Mouse (Mus musculus): ENCODE data around the gene Klf8. TPM values are rescaled to one million over a fixed set of nuclear protein-coding genes. Genes with fewer than 3 reads are reported as not detected.
A peak's percentile ranks its signal among the peaks of the same experiment; 100 is the strongest.
"Not testable (repeated sequence)": the region's sequence is repeated elsewhere in the genome, so short reads cannot be mapped to it uniquely, and the experiment has no call there.

Klf8 gene
- polyA plus RNA-seq, 1 experiment from 2014 or later = 0.99 TPM

DNA sequence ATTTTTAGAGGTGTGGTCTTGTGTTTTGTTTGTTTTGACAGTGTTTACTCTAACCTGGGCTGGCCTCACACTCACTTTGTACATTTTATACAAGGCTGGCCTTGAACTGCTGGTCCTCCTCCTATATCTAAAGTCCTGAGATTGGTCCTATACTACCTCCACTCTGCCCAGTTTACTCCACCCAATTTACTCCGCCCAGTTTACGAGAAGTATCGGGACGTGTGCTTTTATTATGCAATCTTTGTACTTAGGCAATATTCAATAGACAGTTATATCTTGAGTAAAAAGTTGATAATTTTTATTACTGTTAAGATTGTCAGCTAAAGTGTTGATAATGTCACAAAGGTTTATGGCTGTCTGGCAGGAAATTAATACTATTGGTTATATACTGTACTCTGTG lies 74.1 kb downstream of the Klf8 start:
- H3K4me3 ChIP-seq (ENCODE audit: low read depth, low read length) = no peak overlapping the region
- ATAC-seq (replicated peaks; ENCODE audit: low FRiP score, low TSS enrichment, low read depth) (no peak), DNase-seq (ENCODE audit: low spot score) (no peak)
- no peaks in the 10 kb centered on the region for H3K36me3 ChIP-seq (ENCODE audit: control insufficient read depth, insufficient read depth, low read length)
- H3K9ac ChIP-seq (ENCODE audit: low read length) = no peak overlapping the region
- no peaks in the 10 kb centered on the region for H3K27me3 ChIP-seq (replicated peaks; ENCODE audit: control insufficient read depth, insufficient read depth, low read length)
- no peaks in the 10 kb centered on the region for H3K4me1 ChIP-seq (replicated peaks; ENCODE audit: control insufficient read depth, insufficient read depth, low read length)
- no peak overlapping the region for H3K27ac ChIP-seq (ENCODE audit: low read depth)
- 89% methylated on average over 4 of the region's 4 CpGs for WGBS
- H3K4me2 ChIP-seq (ENCODE audit: low read length) = no peak overlapping the region
- no peaks in the 10 kb centered on the region for H3K9me3 ChIP-seq (ENCODE audit: control insufficient read depth, low read length)

DNA sequence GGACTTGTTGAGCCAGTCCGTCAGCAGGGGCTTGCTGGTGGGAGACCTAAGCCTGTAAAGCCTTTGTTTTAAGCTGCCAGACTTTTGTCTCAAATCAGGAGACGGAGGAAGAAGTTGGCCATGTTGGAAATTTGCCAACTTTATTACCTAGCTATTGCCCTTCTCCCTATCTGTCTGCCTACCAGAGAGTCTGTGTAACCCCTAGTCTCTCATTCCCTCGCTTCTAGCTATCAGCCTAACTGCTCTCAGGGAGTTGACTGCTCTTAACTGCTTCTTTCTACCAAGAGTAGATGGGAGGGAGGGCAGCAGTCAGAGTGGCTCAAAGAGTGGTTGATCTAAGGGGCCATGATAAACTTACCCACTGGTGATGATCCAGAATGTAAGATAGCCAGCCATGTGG lies 85.8 kb downstream of the Klf8 start:
- Histone ChIP-seq H3K4me2 (ENCODE audit: low read length) (no peak overlapping the region), H3K4me3 (ENCODE audit: low read depth, low read length) (no peak overlapping the region), H3K36me3 (ENCODE audit: control insufficient read depth, insufficient read depth, low read length) (no peaks in the 10 kb centered on the region), H3K27ac (ENCODE audit: low read depth) (no peak overlapping the region), H3K9me3 (ENCODE audit: control insufficient read depth, low read length) (no peaks in the 10 kb centered on the region), H3K27me3 (replicated peaks; ENCODE audit: control insufficient read depth, insufficient read depth, low read length) (no peaks in the 10 kb centered on the region), H3K4me1 (replicated peaks; ENCODE audit: control insufficient read depth, insufficient read depth, low read length) (no peaks in the 10 kb centered on the region), H3K9ac (ENCODE audit: low read length) (no peak overlapping the region)
- DNase-seq (ENCODE audit: low spot score) (no peak), ATAC-seq (replicated peaks; ENCODE audit: low FRiP score, low TSS enrichment, low read depth) (no peak)
- 63% methylated on average over 3 of the region's 3 CpGs for WGBS

GRCm38 (mm10) chrX:153334140-153334539 lies 96.9 kb downstream of the Klf8 start:
- ATAC-seq (replicated peaks; ENCODE audit: low FRiP score, low TSS enrichment, low read depth); H3K27me3 ChIP-seq (replicated peaks; ENCODE audit: control insufficient read depth, insufficient read depth, low read length); H3K4me2 ChIP-seq (ENCODE audit: low read length); H3K36me3 ChIP-seq (ENCODE audit: control insufficient read depth, insufficient read depth, low read length); H3K9ac ChIP-seq (ENCODE audit: low read length); H3K9me3 ChIP-seq (ENCODE audit: control insufficient read depth, low read length); H3K4me3 ChIP-seq (ENCODE audit: low read depth, low read length); DNase-seq (ENCODE audit: low spot score); H3K4me1 ChIP-seq (replicated peaks; ENCODE audit: control insufficient read depth, insufficient read depth, low read length); H3K27ac ChIP-seq (ENCODE audit: low read depth): not testable (repeated sequence)
- 83% methylated on average over 3 of the region's 3 CpGs for WGBS

DNA sequence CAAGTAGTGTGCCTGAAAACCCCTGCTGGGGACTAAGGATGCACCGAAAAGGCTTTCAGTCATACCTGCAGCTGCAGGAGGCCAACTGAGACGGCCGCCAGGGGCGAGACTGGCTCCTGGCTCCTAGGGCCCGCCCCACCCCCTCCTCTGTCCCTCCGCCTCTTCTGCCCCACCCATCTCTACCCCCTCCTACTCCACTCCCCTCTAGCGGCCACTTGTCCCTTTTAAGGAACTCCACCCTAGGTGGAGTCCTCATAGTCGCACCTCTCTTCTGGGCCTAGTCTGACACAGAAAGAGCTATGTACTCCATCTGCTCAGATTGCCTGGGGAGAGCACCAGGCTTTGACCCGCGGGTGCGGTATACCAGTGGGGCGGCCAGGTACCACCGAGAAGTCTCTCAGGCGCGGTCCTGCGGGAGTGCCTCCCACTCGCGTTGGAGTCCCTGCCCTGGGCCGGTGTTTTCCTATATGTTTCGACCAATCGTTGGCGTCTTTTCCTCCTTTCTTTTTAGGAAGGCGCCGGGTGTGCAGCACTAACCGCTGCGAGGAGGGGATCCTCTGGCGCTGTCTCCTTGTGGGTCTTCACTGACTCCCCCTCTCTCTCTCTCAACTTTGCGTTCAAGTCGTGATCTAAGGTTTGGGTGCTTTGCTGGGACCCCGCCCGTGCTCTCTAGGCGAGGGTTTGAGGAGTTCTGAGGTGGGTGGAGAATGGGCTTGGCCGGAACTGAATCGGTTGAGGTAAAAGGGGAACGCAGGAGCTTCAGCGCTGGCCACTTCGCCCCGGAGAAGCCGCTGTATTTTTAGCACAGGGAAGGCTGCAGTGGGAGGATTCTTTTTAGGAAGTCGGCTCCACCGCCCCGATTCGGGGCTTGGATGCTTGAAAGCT lies 122.3 kb downstream of the Klf8 start:
- Histone ChIP-seq H3K4me3 (ENCODE audit: low read depth, low read length) (peak overlapping the region; percentile 41), H3K4me2 (ENCODE audit: low read length) (peak overlapping the region; percentile 57), H3K4me1 (replicated peaks; ENCODE audit: control insufficient read depth, insufficient read depth, low read length) (no peaks in the 10 kb centered on the region), H3K36me3 (ENCODE audit: control insufficient read depth, insufficient read depth, low read length) (no peaks in the 10 kb centered on the region), H3K9me3 (ENCODE audit: control insufficient read depth, low read length) (no peaks in the 10 kb centered on the region), H3K27ac (ENCODE audit: low read depth) (no peak overlapping the region), H3K27me3 (replicated peaks; ENCODE audit: control insufficient read depth, insufficient read depth, low read length) (peaks cover 8% of the 10 kb centered on the region; the same call in 1 of the 2 replicates), H3K9ac (ENCODE audit: low read length) (peak overlapping the region; percentile 22; the same call in 1 of the 2 replicates)
- WGBS = 12% methylated on average over 39 of the region's 43 CpGs
- peak; percentile 60 for ATAC-seq (replicated peaks; ENCODE audit: low FRiP score, low TSS enrichment, low read depth)
- DNase-seq (ENCODE audit: low spot score) = peak; percentile 65

DNA sequence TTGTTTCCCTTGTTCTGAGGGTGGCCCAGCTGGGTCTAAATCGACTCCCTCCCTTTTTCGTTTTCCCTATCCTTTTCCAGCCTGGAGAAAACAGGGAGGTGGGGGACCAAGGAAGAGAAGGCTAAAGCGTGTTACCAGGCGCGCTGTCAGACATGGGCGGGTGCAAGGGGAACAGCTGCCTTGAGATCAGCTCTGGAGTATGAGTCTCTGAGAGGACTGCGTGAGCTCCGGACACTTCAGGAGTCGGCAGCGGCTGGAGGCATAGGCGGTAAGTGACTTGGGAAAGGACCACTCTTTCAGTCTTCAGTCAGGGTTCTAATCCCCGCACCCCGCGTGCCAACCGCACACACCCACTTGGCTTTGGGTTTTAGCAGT lies 122.9 kb downstream of the Klf8 start:
- no peak for DNase-seq (ENCODE audit: low spot score)
- peaks cover 8% of the 10 kb centered on the region; the same call in 1 of the 2 replicates for H3K27me3 ChIP-seq (replicated peaks; ENCODE audit: control insufficient read depth, insufficient read depth, low read length)
- peak overlapping the region; percentile 41 for H3K4me3 ChIP-seq (ENCODE audit: low read depth, low read length)
- no peaks in the 10 kb centered on the region for H3K4me1 ChIP-seq (replicated peaks; ENCODE audit: control insufficient read depth, insufficient read depth, low read length)
- H3K36me3 ChIP-seq (ENCODE audit: control insufficient read depth, insufficient read depth, low read length) = no peaks in the 10 kb centered on the region
- 6% methylated on average over 14 of the region's 15 CpGs for WGBS
- no peak overlapping the region for H3K27ac ChIP-seq (ENCODE audit: low read depth)
- no peaks in the 10 kb centered on the region for H3K9me3 ChIP-seq (ENCODE audit: control insufficient read depth, low read length)
- peak overlapping the region; percentile 22; the same call in 1 of the 2 replicates for H3K9ac ChIP-seq (ENCODE audit: low read length)
- peak overlapping the region; percentile 57 for H3K4me2 ChIP-seq (ENCODE audit: low read length)
- ATAC-seq (replicated peaks; ENCODE audit: low FRiP score, low TSS enrichment, low read depth) = 0 out of 2 replicates have a peak, but pooled peaks have one; percentile 43

DNA sequence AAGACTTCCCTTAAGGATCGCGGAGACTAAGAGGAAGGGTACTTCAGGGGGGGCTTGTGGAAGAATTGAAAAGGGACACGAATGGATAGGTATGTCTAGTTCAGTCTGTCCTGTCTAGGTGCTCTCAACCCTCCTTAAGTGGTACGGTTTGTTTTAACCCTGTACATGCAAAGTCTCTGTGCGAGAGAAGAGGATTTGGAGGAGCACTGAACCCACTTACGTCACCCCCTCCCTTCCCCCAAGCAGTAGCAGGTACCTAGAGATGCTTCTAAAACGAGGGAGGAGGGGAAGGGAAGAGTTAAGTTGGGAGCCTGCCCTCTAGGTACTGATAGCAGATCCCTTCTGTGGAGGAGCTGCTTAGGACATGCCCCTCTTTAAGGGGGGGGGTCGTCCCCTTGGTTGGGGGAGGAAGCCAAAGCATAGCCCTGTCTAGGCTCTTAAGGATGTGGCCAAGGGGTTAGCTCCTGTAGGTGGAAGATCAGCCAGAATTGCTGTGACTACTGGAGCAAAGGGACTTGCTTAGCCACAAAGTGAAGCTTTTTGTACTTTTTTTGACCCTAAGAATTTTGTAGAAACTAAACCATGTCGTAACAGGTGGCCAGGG lies 123.5 kb downstream of the Klf8 start:
- no peak overlapping the region for H3K9ac ChIP-seq (ENCODE audit: low read length)
- peak overlapping the region; percentile 41 for H3K4me3 ChIP-seq (ENCODE audit: low read depth, low read length)
- H3K36me3 ChIP-seq (ENCODE audit: control insufficient read depth, insufficient read depth, low read length) = no peaks in the 10 kb centered on the region
- H3K27me3 ChIP-seq (replicated peaks; ENCODE audit: control insufficient read depth, insufficient read depth, low read length) = peaks cover 8% of the 10 kb centered on the region; the same call in 1 of the 2 replicates
- DNase-seq (ENCODE audit: low spot score) = no peak
- no peak for ATAC-seq (replicated peaks; ENCODE audit: low FRiP score, low TSS enrichment, low read depth)
- no peaks in the 10 kb centered on the region for H3K9me3 ChIP-seq (ENCODE audit: control insufficient read depth, low read length)
- 20% methylated on average over 9 of the region's 9 CpGs for WGBS
- H3K4me1 ChIP-seq (replicated peaks; ENCODE audit: control insufficient read depth, insufficient read depth, low read length) = no peaks in the 10 kb centered on the region
- no peak overlapping the region for H3K27ac ChIP-seq (ENCODE audit: low read depth)
- H3K4me2 ChIP-seq (ENCODE audit: low read length) = peak overlapping the region; percentile 57

- H3K4me3 ChIP-seq (ENCODE audit: low read depth, low read length) = no peak overlapping the region
- no peak for ATAC-seq (replicated peaks; ENCODE audit: low FRiP score, low TSS enrichment, low read depth)
- no peaks in the 10 kb centered on the region for H3K36me3 ChIP-seq (ENCODE audit: control insufficient read depth, insufficient read depth, low read length)
- H3K9me3 ChIP-seq (ENCODE audit: control insufficient read depth, low read length) = no peaks in the 10 kb centered on the region
- no peak overlapping the region for H3K27ac ChIP-seq (ENCODE audit: low read depth)
- H3K27me3 ChIP-seq (replicated peaks; ENCODE audit: control insufficient read depth, insufficient read depth, low read length) = no peaks in the 10 kb centered on the region
- no peaks in the 10 kb centered on the region for H3K4me1 ChIP-seq (replicated peaks; ENCODE audit: control insufficient read depth, insufficient read depth, low read length)
- no peak overlapping the region for H3K4me2 ChIP-seq (ENCODE audit: low read length)
- WGBS = 31% methylated on average over 5 of the region's 5 CpGs
- no peak overlapping the region for H3K9ac ChIP-seq (ENCODE audit: low read length)
- no peak for DNase-seq (ENCODE audit: low spot score)
Observed at GRCm38 (mm10) chrX:153366754-153367153, 129.5 kb downstream of the Klf8 start.

GRCm38 (mm10) chrX:153369780-153370179 lies 132.5 kb downstream of the Klf8 start:
- no peak overlapping the region for H3K4me2 ChIP-seq (ENCODE audit: low read length)
- H3K9me3 ChIP-seq (ENCODE audit: control insufficient read depth, low read length) = no peaks in the 10 kb centered on the region
- no peak overlapping the region for H3K9ac ChIP-seq (ENCODE audit: low read length)
- ATAC-seq (replicated peaks; ENCODE audit: low FRiP score, low TSS enrichment, low read depth) = no peak
- no peaks in the 10 kb centered on the region for H3K36me3 ChIP-seq (ENCODE audit: control insufficient read depth, insufficient read depth, low read length)
- H3K4me1 ChIP-seq (replicated peaks; ENCODE audit: control insufficient read depth, insufficient read depth, low read length) = no peaks in the 10 kb centered on the region
- H3K27ac ChIP-seq (ENCODE audit: low read depth) = no peak overlapping the region
- no peak for DNase-seq (ENCODE audit: low spot score)
- no peak overlapping the region for H3K4me3 ChIP-seq (ENCODE audit: low read depth, low read length)
- WGBS = 31% methylated on average over 8 of the region's 8 CpGs
- no peaks in the 10 kb centered on the region for H3K27me3 ChIP-seq (replicated peaks; ENCODE audit: control insufficient read depth, insufficient read depth, low read length)

Measured in intestine, embryonic 14.5 days (tissue).